Mouse (Mus musculus) neural tube, embryonic 14.5 days (tissue): ENCODE data around the gene Sel1l2. TPM values are rescaled to one million over a fixed set of nuclear protein-coding genes. Genes with fewer than 3 reads are reported as not detected.

ENCODE experiments used
- ATAC-seq: fragments of 200-750 bp; cut with Nextera tagmentation; 2 replicates; pipeline ENCODE4 v1.8.0; 2017; ENCODE audit warnings: low read depth, mild to moderate bottlenecking, moderate TSS enrichment, moderate library complexity
- H3K27ac ChIP-seq: fragments of 300-500 bp; sonication (generic); 2 replicates; pipeline ENCODE4 v1.5.1; 2014; ENCODE audit warnings: low read depth, mild to moderate bottlenecking, control low read depth, low read length, moderate library complexity, mixed read lengths
- H3K27me3 ChIP-seq: fragments of 300-500 bp; sonication (generic); 2 replicates; pipeline ENCODE4 v1.6.1; 2014; ENCODE audit warnings: low read length; ENCODE audit not compliant: control insufficient read depth, insufficient read depth
- H3K36me3 ChIP-seq: fragments of 300-500 bp; sonication (generic); 2 replicates; pipeline ENCODE4 v1.6.1; 2014; ENCODE audit warnings: low read length, mixed read lengths; ENCODE audit not compliant: control insufficient read depth, insufficient read depth
- H3K4me1 ChIP-seq: fragments of 300-500 bp; sonication (generic); 2 replicates; pipeline ENCODE4 v1.6.1; 2014; ENCODE audit warnings: low read length; ENCODE audit not compliant: control insufficient read depth, insufficient read depth
- H3K4me2 ChIP-seq: fragments of 300-500 bp; sonication (generic); 2 replicates; pipeline ENCODE4 v1.6.1; 2014; ENCODE audit warnings: mild to moderate bottlenecking, low read depth, low read length, control low read depth
- H3K4me3 ChIP-seq: fragments of 300-500 bp; sonication (generic); 2 replicates; pipeline ENCODE4 v1.5.1; 2014; ENCODE audit warnings: low read depth, low read length, control low read depth, mixed read lengths
- H3K9ac ChIP-seq: fragments of 300-500 bp; sonication (generic); replicated peaks from 2 replicates; pipeline ENCODE4 v1.6.1; 2014; ENCODE audit warnings: low read depth, mild to moderate bottlenecking, control low read depth, low read length, mixed read lengths
- H3K9me3 ChIP-seq: fragments of 300-500 bp; sonication (generic); 2 replicates; pipeline ENCODE4 v1.6.1; 2016; ENCODE audit warnings: low read length; ENCODE audit not compliant: control insufficient read depth
- WGBS: fragments of 180-500 bp; shearing (Covaris S2); extraction: QIAGEN DNeasy Blood & Tissue Kit; methylation state at CpG from one replicate; pipeline ENCODE4 v1.1.7; 2014; 5-methylcytosine and 5-hydroxymethylcytosine counted together
- polyA plus RNA-seq: library from polyadenylated mRNA; unstranded; fragments of >200 nt; fragmentation: Nextera tagmentation; extraction: Ambion mirVana; gene quantifications from 2 replicates; pipeline ENCODE4 v1.2.1, GENCODE M21; 2014

The Sel1l2 gene
- not detected in 2 replicates for polyA plus RNA-seq

DNA sequence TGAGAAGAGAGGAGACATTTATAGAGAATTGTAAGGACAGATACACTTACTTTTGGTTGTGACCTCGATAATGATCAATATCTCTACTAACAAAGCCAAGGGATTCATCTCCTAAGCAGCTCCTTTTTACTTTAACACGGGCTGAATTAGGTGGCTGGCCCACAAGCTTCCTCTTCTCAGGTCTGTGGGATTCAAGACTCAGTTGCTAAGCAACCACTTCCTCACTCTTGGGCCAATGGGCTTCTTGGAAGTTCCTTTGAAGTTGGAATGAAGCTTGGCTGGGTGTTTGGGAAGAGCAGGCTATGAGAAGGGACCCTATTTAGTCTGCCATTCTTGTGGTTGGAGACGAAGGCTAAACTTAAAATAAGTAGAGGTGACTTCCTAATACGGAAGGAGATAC, at the start of gene Sel1l2:
Gene Sel1l2 (minus strand): TSS at position 182 of the 400 bp plus-strand sequence.
- no peaks in the 10 kb centered on the region for H3K27me3 ChIP-seq
- H3K4me3 ChIP-seq: no peak within 1 kb of the TSS
- H3K27ac ChIP-seq: no peak within 1 kb of the TSS
- H3K4me1 ChIP-seq: no peaks in the 10 kb centered on the region
- H3K9me3 ChIP-seq: no peaks in the 10 kb centered on the region
- H3K4me2 ChIP-seq: no peak within 1 kb of the TSS
- no peaks in the 10 kb centered on the region for H3K36me3 ChIP-seq
- WGBS: 30% methylated on average over 4 of the region's 4 CpGs
- ATAC-seq: no peak
- H3K9ac ChIP-seq: no peak within 1 kb of the TSS

DNA sequence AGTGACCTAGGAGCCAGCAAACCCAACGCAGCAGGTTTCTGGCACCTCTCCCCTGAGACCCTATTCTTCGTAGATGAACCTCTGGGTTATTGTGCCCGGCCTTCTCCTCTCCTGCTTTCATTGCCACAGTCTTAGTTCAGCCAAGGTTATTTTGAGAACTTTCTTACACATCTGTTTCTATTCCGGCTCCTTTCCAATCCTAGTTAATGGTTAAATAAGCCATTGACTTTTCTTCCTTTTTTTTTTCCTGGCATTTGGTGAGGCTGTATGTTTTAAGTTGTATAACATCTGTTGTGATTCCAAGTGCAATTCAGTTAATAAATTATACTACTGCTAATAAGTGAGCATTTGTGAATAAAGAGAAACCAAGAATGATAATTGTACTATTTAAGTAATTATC, 49.6 kb upstream of the Sel1l2 start:
- Histone ChIP-seq H3K4me3 (no peak overlapping the region), H3K4me2 (no peak overlapping the region), H3K9ac (no peak overlapping the region), H3K36me3 (no peaks in the 10 kb centered on the region), H3K9me3 (no peaks in the 10 kb centered on the region), H3K27me3 (no peaks in the 10 kb centered on the region), H3K27ac (no peak overlapping the region), H3K4me1 (no peaks in the 10 kb centered on the region)
- ATAC-seq: no peak
- WGBS: 73% methylated on average over 4 of the region's 4 CpGs

DNA sequence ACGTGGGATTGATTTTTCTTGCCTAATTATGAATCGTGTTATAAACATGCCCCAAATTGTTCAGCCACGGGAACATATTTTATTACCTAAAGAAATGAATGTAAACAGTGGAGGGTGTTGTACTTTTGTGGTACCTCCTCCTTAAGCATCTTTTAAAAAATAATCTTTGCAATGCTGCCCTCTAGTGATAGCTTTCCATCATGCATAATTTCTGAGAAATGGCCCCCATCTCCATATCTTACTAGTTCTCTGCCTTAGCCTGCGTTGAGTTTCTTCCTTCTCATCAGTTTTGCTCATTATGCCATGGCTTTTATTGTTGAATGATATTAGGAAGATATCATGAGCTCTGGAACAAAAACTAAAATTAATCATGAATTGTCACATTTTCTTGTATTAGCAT, 37.8 kb upstream of the Sel1l2 start:
- Histone ChIP-seq H3K4me3 (no peak overlapping the region), H3K36me3 (no peaks in the 10 kb centered on the region), H3K4me1 (no peaks in the 10 kb centered on the region), H3K4me2 (no peak overlapping the region), H3K9ac (no peak overlapping the region), H3K27me3 (no peaks in the 10 kb centered on the region), H3K27ac (no peak overlapping the region), H3K9me3 (no peaks in the 10 kb centered on the region)
- peak; percentile 73 for ATAC-seq
- WGBS: 27% methylated on average over 4 of the region's 4 CpGs

DNA sequence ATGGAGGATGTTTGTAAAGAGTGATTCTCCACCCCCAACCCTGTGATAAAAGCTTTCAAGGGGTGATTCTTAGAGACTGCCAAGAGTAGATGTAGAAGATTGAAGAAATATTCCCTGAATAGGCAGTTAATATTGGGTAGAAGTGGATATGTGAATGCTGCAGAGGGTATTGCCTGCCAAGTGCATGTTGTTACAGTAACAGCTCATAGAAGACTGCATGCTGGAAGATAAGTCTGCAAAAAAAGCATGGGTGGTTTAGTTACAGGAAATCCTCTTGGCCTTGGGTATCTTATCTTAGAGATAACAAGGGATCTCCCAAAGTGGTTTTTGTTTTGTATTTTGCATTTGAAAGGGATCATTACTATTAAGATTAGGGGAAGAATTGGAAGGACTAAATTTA, 36.3 kb upstream of the Sel1l2 start:
- Histone ChIP-seq H3K4me2 (no peak overlapping the region), H3K4me3 (no peak overlapping the region), H3K27me3 (no peaks in the 10 kb centered on the region), H3K9me3 (no peaks in the 10 kb centered on the region), H3K9ac (no peak overlapping the region), H3K4me1 (no peaks in the 10 kb centered on the region), H3K36me3 (no peaks in the 10 kb centered on the region), H3K27ac (no peak overlapping the region)
- ATAC-seq: no peak

DNA sequence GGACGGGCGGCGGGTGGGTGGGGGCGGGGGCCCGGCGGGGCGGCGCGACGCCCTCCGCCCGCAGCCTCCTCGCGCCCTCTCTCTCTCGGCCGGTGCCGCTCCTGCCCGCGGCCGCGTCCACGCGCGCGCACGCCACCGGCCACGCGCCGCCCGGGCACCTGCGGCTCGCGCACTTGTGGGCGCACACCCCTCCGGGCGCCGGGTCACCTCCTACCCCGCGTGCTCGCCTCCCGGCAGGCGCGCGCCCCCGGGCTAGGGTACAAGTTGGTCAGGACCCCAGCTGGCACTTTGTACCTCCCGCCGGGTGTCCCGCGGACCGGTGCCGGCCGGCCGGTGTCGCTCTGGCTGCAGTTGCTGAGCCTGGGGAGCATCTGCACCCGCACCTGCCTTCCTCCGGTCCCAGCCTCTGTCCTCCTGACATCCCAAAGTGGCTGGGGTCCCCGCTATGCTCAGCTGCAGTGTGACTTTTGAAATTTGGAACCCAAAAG, 6.3 kb upstream of the Sel1l2 start:
- H3K27ac ChIP-seq: peak overlapping the region; percentile 76
- under 1% methylated on average over 19 of the region's 58 CpGs for WGBS
- peak; percentile 84 for ATAC-seq

DNA sequence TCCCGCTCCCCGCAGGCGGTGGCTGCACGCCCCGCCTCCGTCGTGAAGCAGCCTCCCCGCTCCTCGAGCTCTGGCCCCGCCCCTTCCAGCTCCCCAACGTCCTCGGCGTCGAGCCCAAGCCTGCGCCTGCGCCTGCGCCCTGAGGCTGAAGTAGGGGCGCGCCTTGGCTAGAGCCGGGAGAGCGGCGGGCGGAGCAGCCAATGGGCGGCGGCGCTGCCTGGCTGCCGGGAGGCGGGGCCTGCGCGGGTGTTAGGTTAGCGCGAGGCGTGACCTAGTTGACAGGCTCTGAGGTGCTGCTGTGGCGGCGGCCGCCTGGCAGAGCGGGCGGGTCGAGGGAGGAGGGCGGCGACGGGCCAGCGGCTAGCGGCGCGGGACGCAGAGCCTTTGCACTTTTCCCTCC, 5.7 kb upstream of the Sel1l2 start, which contains the start of gene Macrod2:
Gene Macrod2 (plus strand): TSS at position 131 of the 400 bp plus-strand sequence.
- Histone ChIP-seq H3K4me2 (peak within 1 kb of the TSS; percentile 83), H3K9me3 (no peaks in the 10 kb centered on the region), H3K9ac (peak within 1 kb of the TSS; percentile 64), H3K27me3 (no peaks in the 10 kb centered on the region), H3K36me3 (no peaks in the 10 kb centered on the region), H3K27ac (peak within 1 kb of the TSS; percentile 76), H3K4me3 (peak within 1 kb of the TSS; percentile 79), H3K4me1 (no peaks in the 10 kb centered on the region)
- WGBS: under 1% methylated on average over 22 of the region's 47 CpGs
- ATAC-seq: peak; percentile 99

More for the DNA sequence above, 6.3 kb upstream of the Sel1l2 start:
- Histone ChIP-seq H3K4me3 (peak overlapping the region; percentile 79), H3K9ac (peak overlapping the region; percentile 64), H3K4me1 (no peaks in the 10 kb centered on the region), H3K4me2 (peak overlapping the region; percentile 83), H3K27me3 (no peaks in the 10 kb centered on the region), H3K9me3 (no peaks in the 10 kb centered on the region), H3K36me3 (no peaks in the 10 kb centered on the region)

DNA sequence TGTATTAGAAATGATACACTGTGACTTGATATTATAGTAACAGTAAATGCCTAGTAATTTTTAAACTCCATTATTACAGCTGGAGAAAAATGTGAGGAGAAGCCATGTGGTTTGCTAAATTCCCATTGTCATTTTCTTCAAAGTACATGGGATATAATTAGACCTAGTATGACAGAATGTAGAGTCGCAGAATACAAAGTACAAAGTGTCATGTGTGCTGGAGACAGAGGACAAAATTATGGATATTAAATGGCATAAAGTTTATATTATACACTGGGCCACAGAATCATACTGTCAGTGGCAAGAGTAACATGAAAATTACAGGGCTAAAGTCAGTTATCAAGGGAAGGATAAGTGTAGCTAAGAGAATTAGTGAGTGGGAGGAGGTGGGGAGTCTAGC, 24.7 kb downstream of the Sel1l2 start:
- WGBS: 90% methylated on average over 1 of the region's 1 CpGs

DNA sequence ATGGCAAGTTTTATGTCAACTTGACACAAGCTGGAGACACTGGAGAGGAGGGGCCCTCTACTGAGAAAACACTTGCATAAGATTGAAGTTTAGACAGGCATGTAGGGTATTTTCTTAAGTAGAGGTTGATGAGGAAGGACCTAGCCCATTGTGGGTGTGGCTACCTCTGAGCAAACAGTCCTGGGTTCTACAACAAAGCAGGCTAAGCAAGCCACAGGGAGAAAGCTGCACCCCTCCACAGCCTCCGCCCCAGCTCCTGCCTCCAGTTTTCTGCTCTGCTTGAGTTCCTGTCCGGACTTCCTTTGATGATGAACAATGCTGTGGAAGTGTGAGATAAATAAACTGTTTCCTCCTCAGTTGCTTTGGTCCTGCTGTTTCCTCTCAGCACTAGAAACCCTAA, 29.6 kb downstream of the Sel1l2 start:
- Histone ChIP-seq H3K4me3 (no peak overlapping the region), H3K9me3 (no peaks in the 10 kb centered on the region), H3K27ac (no peak overlapping the region), H3K4me1 (no peaks in the 10 kb centered on the region), H3K4me2 (no peak overlapping the region), H3K9ac (no peak overlapping the region), H3K36me3 (no peaks in the 10 kb centered on the region), H3K27me3 (no peaks in the 10 kb centered on the region)
- WGBS: 80% methylated on average over 2 of the region's 2 CpGs
- no peak for ATAC-seq

More for the DNA sequence above, 24.7 kb downstream of the Sel1l2 start:
- Histone ChIP-seq H3K27ac (no peak overlapping the region), H3K4me2 (no peak overlapping the region), H3K9ac (no peak overlapping the region), H3K4me3 (no peak overlapping the region), H3K4me1 (no peaks in the 10 kb centered on the region), H3K9me3 (no peaks in the 10 kb centered on the region), H3K36me3 (no peaks in the 10 kb centered on the region), H3K27me3 (no peaks in the 10 kb centered on the region)
- no peak for ATAC-seq

DNA sequence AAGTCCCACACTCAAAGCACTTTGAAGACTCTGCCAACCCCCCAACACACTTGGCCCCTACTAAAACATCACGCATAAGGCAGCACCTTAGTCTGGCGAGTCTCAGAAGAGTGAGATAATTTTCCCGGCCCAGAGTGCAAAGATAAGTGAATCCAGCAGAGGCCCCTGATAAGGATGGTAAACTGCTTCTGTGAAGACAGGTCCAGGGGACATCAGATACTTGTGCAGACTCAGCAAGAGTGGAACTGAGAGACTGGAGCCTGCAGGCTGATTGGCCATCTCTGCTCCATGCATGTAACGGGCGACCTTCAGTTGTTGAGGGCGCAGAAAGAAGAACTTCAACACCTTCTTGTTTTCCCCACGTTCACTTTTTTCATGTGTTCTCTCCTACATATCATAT, 47.1 kb downstream of the Sel1l2 start:
- Histone ChIP-seq H3K4me1 (no peaks in the 10 kb centered on the region), H3K4me2 (no peak overlapping the region), H3K27me3 (no peaks in the 10 kb centered on the region), H3K9me3 (no peaks in the 10 kb centered on the region), H3K4me3 (no peak overlapping the region), H3K27ac (no peak overlapping the region), H3K9ac (no peak overlapping the region), H3K36me3 (no peaks in the 10 kb centered on the region)
- no peak for ATAC-seq
- 91% methylated on average over 7 of the region's 7 CpGs for WGBS
